Mouse (Mus musculus) induced T-regulatory cell, adult 2 months (primary cell): Measurements from ENCODE around the gene Apol7a.
"Not testable (repeated sequence)": the region's sequence is repeated elsewhere in the genome, so short reads cannot be mapped to it uniquely, and the experiment has no call there.

ENCODE experiments used
- DNase-seq: peaks from one replicate; pipeline ENCODE4 v3.0.0-alpha.2; 2012; ENCODE audit warnings: low read depth

Apol7a gene

GRCm38 (mm10) chr15:77399027-77399426 lies at the start of gene Apol7a:
TSS of gene Apol7a (minus strand) at chr15:77399110.
- DNase-seq, result peak; percentile 50

GRCm38 (mm10) chr15:77447392-77447791 lies 48.5 kb upstream of the Apol7a start, which contains the start of gene Apol7b:
TSS of gene Apol7b (minus strand) at chr15:77447492.
- DNase-seq, result not testable (repeated sequence)

GRCm38 (mm10) chr15:77445668-77446067 lies 46.8 kb upstream of the Apol7a start:
- not testable (repeated sequence) for DNase-seq

GRCm38 (mm10) chr15:77444746-77445145 lies 45.8 kb upstream of the Apol7a start:
- DNase-seq, result not testable (repeated sequence)

DNA sequence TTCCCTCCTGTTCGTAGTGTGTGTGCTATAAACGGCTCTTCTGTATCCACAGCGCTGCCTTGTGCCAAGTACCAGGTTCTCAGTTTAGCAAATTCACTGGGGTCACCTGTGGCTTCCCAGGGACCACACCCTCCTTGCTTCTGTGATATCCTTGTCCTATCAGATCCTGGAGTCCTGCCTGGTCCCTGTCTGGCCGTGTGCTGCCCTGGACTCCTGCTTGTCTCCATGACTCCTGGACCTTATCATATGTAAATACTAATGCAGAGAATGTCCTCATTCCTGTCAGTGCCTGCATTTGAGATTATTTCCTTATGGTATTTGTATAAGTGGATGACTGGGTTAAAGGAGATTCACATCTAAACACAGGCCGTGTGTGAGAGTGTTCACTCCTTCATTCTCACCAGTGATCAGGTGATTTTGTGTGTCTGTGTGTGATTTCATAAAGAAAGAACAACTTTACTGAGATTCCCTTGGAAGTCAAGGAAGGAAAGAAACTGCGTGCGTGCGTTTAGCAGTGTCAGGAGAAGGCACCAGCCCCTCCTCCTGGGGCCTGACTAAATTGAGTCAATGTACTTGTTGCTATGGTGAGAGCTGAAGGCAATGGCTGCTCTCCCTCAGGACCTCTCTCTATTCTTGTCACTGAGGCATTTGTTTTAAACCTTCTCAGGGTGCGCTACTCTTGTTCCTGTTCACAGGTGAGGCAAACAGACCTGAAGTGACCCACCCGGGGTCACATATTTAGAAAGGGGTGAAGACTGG lies 30.0 kb upstream of the Apol7a start:
- DNase-seq, result not testable (repeated sequence)

GRCm38 (mm10) chr15:77422925-77423324 lies 24.0 kb upstream of the Apol7a start:
- not testable (repeated sequence) for DNase-seq

GRCm38 (mm10) chr15:77419657-77420056 lies 20.7 kb upstream of the Apol7a start:
- not testable (repeated sequence) for DNase-seq

DNA sequence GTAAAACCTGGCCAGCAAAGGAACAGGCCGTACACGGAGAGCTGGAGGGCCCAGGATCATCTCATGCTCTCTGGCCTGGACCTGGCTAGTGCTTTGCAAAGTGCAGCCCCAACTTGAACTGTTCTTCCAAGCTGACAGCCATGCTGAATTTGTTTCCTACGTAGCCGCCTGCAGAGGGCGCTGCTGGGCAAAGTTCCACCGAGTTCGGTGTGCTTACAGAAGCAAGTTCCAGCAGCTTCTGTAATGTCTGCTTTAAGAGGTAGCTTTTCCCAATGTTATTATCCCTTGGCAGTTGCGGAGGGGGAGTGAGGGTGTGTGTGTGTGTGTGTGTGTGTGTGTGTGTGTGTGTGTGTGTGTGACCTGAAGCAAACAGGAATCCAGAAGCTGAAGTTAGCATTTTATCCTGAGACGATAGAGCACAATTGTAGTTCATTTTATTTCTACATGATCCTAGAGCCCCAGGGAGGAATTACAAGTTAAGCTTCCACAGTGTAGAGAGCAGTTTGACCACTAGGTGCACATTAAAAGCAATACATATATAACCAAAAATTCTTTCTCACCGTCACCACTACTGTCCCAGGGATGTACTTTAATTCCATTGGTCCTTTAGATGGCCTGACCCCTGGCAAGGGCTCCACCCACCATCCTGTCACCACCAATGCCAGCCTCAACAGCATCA lies 17.9 kb upstream of the Apol7a start:
- DNase-seq, result not testable (repeated sequence)

GRCm38 (mm10) chr15:77415653-77416052 lies 16.7 kb upstream of the Apol7a start:
- not testable (repeated sequence) for DNase-seq

- DNase-seq, result peak; percentile 27
Measured at GRCm38 (mm10) chr15:77412695-77413094, 13.8 kb upstream of the Apol7a start.

DNA sequence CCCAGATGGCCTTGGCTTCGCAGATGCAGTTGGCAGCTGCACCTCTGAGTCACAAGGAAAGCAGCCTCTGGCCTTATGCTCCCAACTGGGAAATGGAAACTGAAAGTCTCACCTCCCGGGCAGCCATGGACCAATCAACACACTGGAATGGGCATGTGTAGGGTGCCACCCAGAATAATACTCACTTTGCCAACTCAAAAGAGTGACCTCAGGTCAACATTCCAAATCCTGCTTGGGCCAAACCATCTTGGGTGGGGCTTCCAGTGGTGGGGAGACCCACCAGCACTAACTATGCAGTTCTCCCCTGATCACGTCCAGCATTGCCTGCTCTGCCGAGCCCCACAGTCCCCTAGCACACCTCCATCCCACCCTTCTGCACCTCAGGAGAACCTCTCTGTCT lies 12.1 kb upstream of the Apol7a start, which contains the start of gene Apol9a:
TSS of gene Apol9a (minus strand) at position 101 of the 400 bp plus-strand sequence.
- DNase-seq, result not testable (repeated sequence)

GRCm38 (mm10) chr15:77406370-77406769 lies 7.5 kb upstream of the Apol7a start:
- peak; percentile 78 for DNase-seq

DNA sequence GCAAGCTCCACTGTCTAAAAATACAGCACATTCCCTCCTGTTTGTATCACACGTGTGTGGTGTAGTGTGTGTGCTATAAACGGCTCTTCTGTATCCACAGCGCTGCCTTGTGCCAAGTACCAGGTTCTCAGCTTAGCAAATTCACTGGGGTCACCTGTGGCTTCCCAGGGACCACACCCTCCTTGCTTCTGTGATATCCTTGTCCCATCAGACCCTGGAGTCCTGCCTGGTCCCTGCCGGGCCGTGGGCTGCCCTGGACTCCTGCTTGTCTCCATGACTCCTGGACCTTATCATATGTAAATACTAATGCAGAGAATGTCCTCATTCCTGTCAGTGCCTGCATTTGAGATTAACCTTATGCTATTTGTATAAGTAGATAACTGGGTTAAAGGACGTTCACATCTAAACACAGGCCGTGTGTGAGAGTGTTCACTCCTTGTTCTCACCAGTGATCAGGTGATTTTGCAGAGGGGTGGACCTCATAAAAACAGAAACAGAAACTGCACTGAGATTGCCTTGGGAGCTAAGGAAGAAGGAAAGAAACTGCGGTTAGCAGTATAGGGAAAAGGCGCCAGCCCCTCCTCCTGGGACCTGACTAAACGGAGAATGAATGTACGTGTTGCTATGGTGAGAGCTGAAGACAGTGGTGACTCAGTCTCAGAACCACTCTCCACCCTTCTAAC lies 1.3 kb downstream of the Apol7a start:
- not testable (repeated sequence) for DNase-seq

DNA sequence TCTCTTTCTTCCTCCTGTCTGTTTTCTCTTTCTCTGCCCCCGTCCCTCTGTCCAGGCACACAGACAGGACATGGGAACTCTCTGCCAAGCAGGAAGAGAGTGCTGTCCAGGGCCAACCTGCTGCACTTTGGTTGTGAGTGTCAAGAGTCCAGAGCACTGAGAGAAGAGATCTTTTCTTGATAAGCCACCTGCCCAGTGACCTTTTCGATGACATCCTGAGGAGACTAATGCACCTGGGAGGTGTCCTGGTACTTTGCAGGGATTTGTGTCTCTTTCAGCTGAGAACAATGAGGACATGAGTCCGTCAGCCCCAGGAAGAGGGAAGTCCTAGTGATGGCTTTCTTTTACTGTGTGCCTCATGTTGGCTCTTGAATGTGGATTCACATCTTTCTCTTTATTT lies 5.1 kb downstream of the Apol7a start:
- not testable (repeated sequence) for DNase-seq

- no peak for DNase-seq
Measured at GRCm38 (mm10) chr15:77387462-77387861, 11.4 kb downstream of the Apol7a start.

DNA sequence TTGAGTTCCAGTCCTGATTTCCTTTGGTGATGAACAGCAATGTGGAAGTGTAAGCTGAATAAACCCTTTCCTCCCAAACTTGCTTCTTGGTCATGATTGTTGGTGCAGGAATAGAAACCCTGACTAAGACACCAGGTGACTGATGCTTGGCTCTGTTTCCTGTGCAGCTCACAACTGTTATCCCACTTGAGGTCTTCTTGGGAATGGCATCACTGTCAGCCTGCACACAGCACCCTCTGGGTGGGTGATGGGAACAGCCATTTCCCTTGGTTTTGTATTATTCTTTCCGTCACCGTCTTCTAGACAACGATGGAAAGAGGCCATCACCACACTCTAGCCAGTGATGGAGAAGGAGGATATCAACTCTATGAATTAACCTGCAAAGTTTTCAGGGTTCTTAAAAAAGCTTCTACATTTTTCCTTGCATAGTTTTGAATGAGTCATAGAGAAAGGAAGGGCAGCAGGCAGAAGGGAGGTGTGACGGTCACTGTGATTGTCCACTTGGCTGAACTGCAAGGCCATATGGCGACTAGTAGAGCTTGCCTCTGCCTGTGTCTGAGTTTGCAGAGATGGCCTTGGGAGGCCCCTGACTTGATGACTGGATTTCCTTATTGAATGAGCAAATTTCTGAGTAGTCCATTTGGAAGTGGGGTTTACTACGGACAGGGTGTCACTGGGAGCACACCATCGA lies 14.4 kb downstream of the Apol7a start:
- DNase-seq, result no peak

- DNase-seq, result no peak
Measured at GRCm38 (mm10) chr15:77382880-77383279, 16.0 kb downstream of the Apol7a start.

GRCm38 (mm10) chr15:77382271-77382850 lies 16.5 kb downstream of the Apol7a start:
- no peak for DNase-seq

- no peak for DNase-seq
Measured at GRCm38 (mm10) chr15:77381481-77381880, 17.4 kb downstream of the Apol7a start.

GRCm38 (mm10) chr15:77379921-77380320 lies 19.0 kb downstream of the Apol7a start:
- no peak for DNase-seq

DNA sequence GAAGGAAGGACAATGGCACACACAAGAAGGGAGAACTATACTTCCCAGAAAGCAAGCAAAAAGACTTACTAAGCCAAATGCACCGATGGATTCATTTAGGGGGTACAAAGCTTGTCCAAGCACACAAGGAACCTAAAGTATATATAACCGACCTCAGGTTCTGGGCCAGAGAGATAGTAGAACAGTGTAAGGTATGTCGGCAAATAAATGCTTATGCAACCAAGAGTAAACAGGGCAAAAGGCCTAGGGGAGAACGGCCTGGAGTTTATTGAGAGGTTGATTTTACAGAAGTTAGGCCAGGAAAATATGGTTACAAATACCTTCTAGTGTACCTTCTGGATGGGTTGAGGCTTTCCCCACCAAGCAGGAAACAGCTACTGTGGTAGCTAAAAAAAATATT lies 21.5 kb downstream of the Apol7a start:
- DNase-seq, result no peak

DNA sequence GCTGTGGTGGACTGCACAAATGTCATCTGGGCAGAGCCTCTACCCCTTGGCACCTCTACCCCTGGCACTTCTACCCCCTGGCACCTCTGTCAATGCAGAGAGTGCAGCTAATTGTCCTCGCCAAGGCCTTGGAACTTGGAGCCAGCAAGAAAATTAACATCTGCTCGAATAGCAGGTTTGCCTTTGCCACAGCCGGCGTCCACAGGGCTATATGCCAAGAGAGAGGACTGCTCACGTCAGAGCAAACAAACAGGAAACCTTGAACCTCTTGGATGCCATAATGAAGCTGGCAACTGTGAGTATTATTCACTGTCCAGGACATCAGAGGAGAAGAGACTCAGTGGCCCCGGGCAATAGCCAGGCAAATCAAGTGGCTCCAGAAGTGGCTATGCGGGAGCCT lies 22.0 kb downstream of the Apol7a start:
- DNase-seq, result no peak
